Mouse (Mus musculus) embryonic facial prominence, embryonic 15.5 days (tissue): ENCODE measurements around the gene Atg13. TPM values are rescaled to one million over a fixed set of nuclear protein-coding genes. Genes with fewer than 3 reads are reported as not detected.
A peak's percentile ranks its signal among the peaks of the same experiment; 100 is the strongest.

Experiments
- ATAC-seq: fragments of 200-750 bp; cut with Nextera tagmentation; 2 replicates; pipeline ENCODE4 v1.8.0; 2017; ENCODE audit warnings: low read depth, moderate TSS enrichment; ENCODE audit not compliant: insufficient number of reproducible peaks, low FRiP score, low TSS enrichment
- H3K27ac ChIP-seq: fragments of 300-500 bp; sonication (generic); replicated peaks from 2 replicates; pipeline ENCODE4 v1.5.1; 2015; ENCODE audit warnings: mild to moderate bottlenecking, inconsistent platforms
- H3K27me3 ChIP-seq: fragments of 300-500 bp; sonication (generic); 2 replicates; pipeline ENCODE4 v1.6.1; 2015; ENCODE audit warnings: inconsistent platforms
- H3K36me3 ChIP-seq: fragments of 300-500 bp; sonication (generic); 2 replicates; pipeline ENCODE4 v1.6.1; 2015; ENCODE audit warnings: mild to moderate bottlenecking, inconsistent platforms
- H3K4me1 ChIP-seq: fragments of 300-500 bp; sonication (generic); 2 replicates; pipeline ENCODE4 v1.6.1; 2015; ENCODE audit warnings: inconsistent platforms
- H3K4me2 ChIP-seq: fragments of 300-500 bp; sonication (generic); replicated peaks from 2 replicates; pipeline ENCODE4 v1.6.1; 2015; ENCODE audit warnings: mild to moderate bottlenecking, inconsistent platforms
- H3K4me3 ChIP-seq: fragments of 300-500 bp; sonication (generic); replicated peaks from 2 replicates; pipeline ENCODE4 v1.5.1; 2015; ENCODE audit warnings: mild to moderate bottlenecking, inconsistent platforms
- H3K9ac ChIP-seq: fragments of 300-500 bp; sonication (generic); 2 replicates; pipeline ENCODE4 v1.6.1; 2015; ENCODE audit warnings: inconsistent platforms
- H3K9me3 ChIP-seq: fragments of 300-500 bp; sonication (generic); replicated peaks from 2 replicates; pipeline ENCODE4 v1.6.1; 2016; ENCODE audit warnings: inconsistent platforms
- WGBS: fragments of 180-500 bp; shearing (Covaris S2); methylation state at CpG from one replicate; pipeline ENCODE4 v1.1.7; 2015; 5-methylcytosine and 5-hydroxymethylcytosine counted together
- polyA plus RNA-seq: library from polyadenylated mRNA; unstranded; fragments of >200 nt; fragmentation: Nextera tagmentation; extraction: Ambion mirVana; gene quantifications from 2 replicates; pipeline ENCODE4 v1.2.1, GENCODE M21; 2015

The Atg13 gene
- polyA plus RNA-seq, 1 experiment from 2014 or later: 33.5 TPM

- 53% methylated on average over 4 of the region's 4 CpGs for WGBS
- no peak overlapping the region for H3K9ac ChIP-seq
These were observed 13.0 kb upstream of the Atg13 start for GRCm38 (mm10) chr2:91723382-91723781.

GRCm38 (mm10) chr2:91718276-91718675, 7.9 kb upstream of the Atg13 start:
- Histone ChIP-seq H3K4me3 (no peak overlapping the region), H3K9me3 (no peaks in the 10 kb centered on the region), H3K27me3 (no peaks in the 10 kb centered on the region), H3K4me1 (no peaks in the 10 kb centered on the region), H3K36me3 (peaks cover 17% of the 10 kb centered on the region), H3K27ac (no peak overlapping the region), H3K4me2 (no peak overlapping the region), H3K9ac (no peak overlapping the region)
- no peak for ATAC-seq
- 80% methylated on average over 6 of the region's 6 CpGs for WGBS

More at GRCm38 (mm10) chr2:91723382-91723781, 13.0 kb upstream of the Atg13 start:
- Histone ChIP-seq H3K27me3 (no peaks in the 10 kb centered on the region), H3K4me3 (no peak overlapping the region), H3K4me2 (no peak overlapping the region), H3K36me3 (peaks cover 14% of the 10 kb centered on the region), H3K4me1 (no peaks in the 10 kb centered on the region), H3K27ac (no peak overlapping the region), H3K9me3 (no peaks in the 10 kb centered on the region)
- ATAC-seq: no peak

GRCm38 (mm10) chr2:91714921-91715320, 4.5 kb upstream of the Atg13 start:
- no peaks in the 10 kb centered on the region for H3K9me3 ChIP-seq
- H3K4me2 ChIP-seq: no peak overlapping the region
- no peak overlapping the region for H3K9ac ChIP-seq
- 79% methylated on average over 1 of the region's 1 CpGs for WGBS
- ATAC-seq: no peak
- H3K4me1 ChIP-seq: peaks cover 11% of the 10 kb centered on the region; the same call in 1 of the 2 replicates
- no peak overlapping the region for H3K4me3 ChIP-seq
- H3K27ac ChIP-seq: no peak overlapping the region
- H3K36me3 ChIP-seq: peaks cover 3% of the 10 kb centered on the region
- H3K27me3 ChIP-seq: no peaks in the 10 kb centered on the region

GRCm38 (mm10) chr2:91711256-91711925, 1.0 kb upstream of the Atg13 start:
- Histone ChIP-seq H3K36me3 (no peaks in the 10 kb centered on the region; the same call in 1 of the 2 replicates), H3K9me3 (no peaks in the 10 kb centered on the region), H3K27me3 (no peaks in the 10 kb centered on the region), H3K4me2 (peak overlapping the region; percentile 76), H3K27ac (peak overlapping the region; percentile 93), H3K4me3 (peak overlapping the region; percentile 71), H3K9ac (peak overlapping the region; percentile 54), H3K4me1 (peaks cover 17% of the 10 kb centered on the region)
- under 1% methylated on average over 8 of the region's 8 CpGs for WGBS
- no peak for ATAC-seq

GRCm38 (mm10) chr2:91708361-91708760, 2.0 kb downstream of the Atg13 start:
- Histone ChIP-seq H3K36me3 (no peaks in the 10 kb centered on the region), H3K4me2 (no peak overlapping the region), H3K27me3 (no peaks in the 10 kb centered on the region), H3K4me3 (no peak overlapping the region), H3K4me1 (peaks cover 17% of the 10 kb centered on the region), H3K9ac (no peak overlapping the region), H3K9me3 (no peaks in the 10 kb centered on the region), H3K27ac (no peak overlapping the region)
- ATAC-seq: no peak
- WGBS: 94% methylated on average over 6 of the region's 6 CpGs

GRCm38 (mm10) chr2:91706456-91706855, 3.9 kb downstream of the Atg13 start:
- H3K27me3 ChIP-seq: no peaks in the 10 kb centered on the region
- no peak overlapping the region for H3K9ac ChIP-seq
- H3K4me3 ChIP-seq: no peak overlapping the region
- H3K27ac ChIP-seq: no peak overlapping the region
- peaks cover 10% of the 10 kb centered on the region for H3K4me1 ChIP-seq
- H3K4me2 ChIP-seq: no peak overlapping the region
- no peaks in the 10 kb centered on the region for H3K36me3 ChIP-seq
- no peaks in the 10 kb centered on the region for H3K9me3 ChIP-seq
- no peak for ATAC-seq

- Histone ChIP-seq H3K27me3 (no peaks in the 10 kb centered on the region), H3K9me3 (no peaks in the 10 kb centered on the region)
These were observed 4.6 kb downstream of the Atg13 start for GRCm38 (mm10) chr2:91705736-91706135.

GRCm38 (mm10) chr2:91701366-91701765, 9.0 kb downstream of the Atg13 start:
- no peak for ATAC-seq
- Histone ChIP-seq H3K27me3 (no peaks in the 10 kb centered on the region), H3K27ac (no peak overlapping the region), H3K9ac (no peak overlapping the region), H3K4me3 (no peak overlapping the region), H3K36me3 (no peaks in the 10 kb centered on the region), H3K4me2 (no peak overlapping the region), H3K4me1 (no peaks in the 10 kb centered on the region), H3K9me3 (no peaks in the 10 kb centered on the region)
- WGBS: 97% methylated on average over 2 of the region's 2 CpGs

More at GRCm38 (mm10) chr2:91705736-91706135, 4.6 kb downstream of the Atg13 start:
- H3K27ac ChIP-seq: no peak overlapping the region
- WGBS: 74% methylated on average over 6 of the region's 6 CpGs
- no peaks in the 10 kb centered on the region for H3K36me3 ChIP-seq
- no peak overlapping the region for H3K4me3 ChIP-seq
- H3K9ac ChIP-seq: no peak overlapping the region
- ATAC-seq: no peak
- peaks cover 8% of the 10 kb centered on the region for H3K4me1 ChIP-seq
- no peak overlapping the region for H3K4me2 ChIP-seq

GRCm38 (mm10) chr2:91699225-91699624, 11.2 kb downstream of the Atg13 start:
- Histone ChIP-seq H3K4me1 (no peaks in the 10 kb centered on the region), H3K36me3 (0 out of 2 replicates have a peak, but pooled peaks cover 5% of the 10 kb centered on the region), H3K27me3 (no peaks in the 10 kb centered on the region), H3K4me3 (no peak overlapping the region), H3K9me3 (no peaks in the 10 kb centered on the region), H3K27ac (no peak overlapping the region), H3K9ac (no peak overlapping the region), H3K4me2 (no peak overlapping the region)
- no peak for ATAC-seq
- 73% methylated on average over 1 of the region's 1 CpGs for WGBS

- ATAC-seq: no peak
- Histone ChIP-seq H3K9ac (no peak overlapping the region), H3K36me3 (peaks cover 15% of the 10 kb centered on the region; the same call in 1 of the 2 replicates), H3K4me3 (no peak overlapping the region), H3K27me3 (no peaks in the 10 kb centered on the region), H3K4me2 (no peak overlapping the region), H3K9me3 (no peaks in the 10 kb centered on the region), H3K27ac (no peak overlapping the region), H3K4me1 (no peaks in the 10 kb centered on the region)
- WGBS: 76% methylated on average over 1 of the region's 1 CpGs
These were observed 14.2 kb downstream of the Atg13 start for GRCm38 (mm10) chr2:91696225-91696590.

GRCm38 (mm10) chr2:91695436-91696224, 14.7 kb downstream of the Atg13 start:
- no peaks in the 10 kb centered on the region for H3K27me3 ChIP-seq
- ATAC-seq: no peak
- no peaks in the 10 kb centered on the region for H3K4me1 ChIP-seq
- H3K4me2 ChIP-seq: no peak overlapping the region
- WGBS: 79% methylated on average over 10 of the region's 10 CpGs
- no peaks in the 10 kb centered on the region for H3K9me3 ChIP-seq
- no peak overlapping the region for H3K4me3 ChIP-seq
- no peak overlapping the region for H3K9ac ChIP-seq
- H3K27ac ChIP-seq: no peak overlapping the region
- peaks cover 15% of the 10 kb centered on the region; the same call in 1 of the 2 replicates for H3K36me3 ChIP-seq
